Mouse (Mus musculus) spleen, postnatal 10 days (tissue): ENCODE results near the gene Ddit4.

Source experiments
- DNase-seq, 2 experiments: peaks; one replicate each; pipeline ENCODE4 v3.0.0; 2021 to 2022; ENCODE audit warnings: low spot score in 2 of 2

The Ddit4 gene

DNA sequence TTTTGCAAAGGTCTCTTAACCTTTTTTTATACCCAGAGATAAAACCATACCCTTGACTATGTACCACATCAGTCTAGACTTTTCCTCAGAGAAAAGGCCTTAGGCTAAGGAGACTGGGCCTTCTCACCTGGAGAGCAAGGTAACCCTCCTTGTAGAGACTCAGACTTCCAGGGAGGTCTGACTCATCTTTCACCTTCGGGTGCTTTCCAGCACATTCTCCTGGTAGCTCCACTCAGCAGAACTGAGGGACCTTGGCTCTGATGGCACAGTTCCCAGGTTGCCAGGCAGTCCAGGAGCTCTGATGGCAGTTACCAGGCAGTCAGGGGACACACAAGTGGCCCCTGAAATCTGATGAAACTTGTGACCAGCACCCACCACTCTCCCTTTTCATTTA, 2.4 kb downstream of the Ddit4 start:
- DNase-seq = no peak

DNA sequence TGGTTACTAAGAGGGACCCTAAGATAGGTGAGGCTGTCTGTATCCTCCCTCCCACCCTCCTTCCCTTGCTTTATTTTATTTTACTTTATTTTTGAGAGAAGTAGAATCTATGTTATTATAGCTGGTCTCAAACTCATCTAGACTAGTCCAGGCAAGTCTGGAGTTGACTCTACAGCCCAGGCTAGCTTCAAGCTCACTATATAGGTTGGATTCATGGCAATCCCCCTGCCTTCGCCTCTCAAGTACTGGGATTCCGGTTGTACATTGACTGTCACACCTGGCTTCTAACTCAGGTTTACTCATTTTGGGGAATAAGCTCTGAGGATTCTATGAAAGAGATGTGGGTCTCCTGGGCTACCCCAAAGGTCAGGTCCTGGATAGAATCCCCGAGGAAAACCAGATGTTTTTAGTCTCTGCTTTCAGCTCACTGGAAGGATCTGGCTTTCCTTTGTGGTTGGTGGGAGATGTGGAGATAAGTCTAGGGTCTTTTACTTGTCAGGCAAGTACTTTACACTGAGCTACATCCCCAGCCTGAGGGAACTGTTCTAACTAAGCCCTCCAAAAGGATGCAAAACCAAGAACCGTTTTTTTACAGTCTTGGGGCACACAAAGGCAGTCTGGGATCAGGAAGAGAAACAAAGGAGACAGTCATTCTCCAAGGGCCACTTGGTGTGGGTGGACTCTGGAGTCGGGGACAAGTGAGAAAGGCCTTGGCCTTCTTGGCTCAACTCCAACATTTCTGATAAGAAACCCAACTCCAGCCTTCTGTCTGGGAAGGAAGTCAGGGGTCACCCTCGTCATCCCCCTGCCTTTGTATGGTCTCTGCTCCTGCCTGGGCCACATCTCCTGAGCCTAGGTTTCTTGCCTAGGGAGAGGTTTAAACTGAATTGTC, 3.0 kb downstream of the Ddit4 start:
- DNase-seq = no peak

DNA sequence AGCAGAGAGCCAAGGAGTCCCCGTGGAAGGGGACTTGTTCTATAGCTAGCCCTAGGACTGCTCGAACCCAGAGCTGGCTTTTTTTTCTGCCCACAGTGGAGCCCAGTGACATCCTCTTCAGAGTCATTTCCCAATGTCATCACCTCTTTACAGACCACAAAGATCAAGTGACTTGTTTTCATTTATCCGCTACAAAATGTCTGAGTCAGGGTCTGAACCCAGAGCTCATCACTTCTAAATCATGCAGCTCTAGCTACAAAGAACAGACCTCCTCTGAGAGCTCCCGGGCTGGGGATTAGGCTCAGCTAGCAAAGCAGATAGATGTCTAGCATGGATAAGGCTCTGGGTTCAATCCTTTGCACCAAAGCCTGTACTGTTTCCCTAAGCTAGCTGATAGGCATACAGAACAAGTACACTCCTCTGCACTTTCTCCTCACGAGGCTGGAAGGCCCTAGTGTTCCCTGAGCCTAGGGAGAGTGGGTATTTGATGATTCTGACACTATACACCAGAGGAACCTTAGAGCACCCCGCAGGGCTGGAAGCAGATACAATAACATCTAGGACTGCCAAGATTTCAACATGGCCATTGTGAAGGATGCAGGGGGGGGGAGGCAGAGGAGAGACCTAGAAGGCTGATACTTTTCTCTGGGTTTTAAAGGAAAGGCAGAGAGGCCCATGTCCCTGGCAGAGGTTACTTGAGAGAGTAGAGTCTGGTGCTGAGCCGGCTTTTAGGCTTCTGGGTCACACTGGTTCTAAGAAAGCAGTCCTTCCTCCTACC, 4.1 kb downstream of the Ddit4 start:
- no peak for DNase-seq

DNA sequence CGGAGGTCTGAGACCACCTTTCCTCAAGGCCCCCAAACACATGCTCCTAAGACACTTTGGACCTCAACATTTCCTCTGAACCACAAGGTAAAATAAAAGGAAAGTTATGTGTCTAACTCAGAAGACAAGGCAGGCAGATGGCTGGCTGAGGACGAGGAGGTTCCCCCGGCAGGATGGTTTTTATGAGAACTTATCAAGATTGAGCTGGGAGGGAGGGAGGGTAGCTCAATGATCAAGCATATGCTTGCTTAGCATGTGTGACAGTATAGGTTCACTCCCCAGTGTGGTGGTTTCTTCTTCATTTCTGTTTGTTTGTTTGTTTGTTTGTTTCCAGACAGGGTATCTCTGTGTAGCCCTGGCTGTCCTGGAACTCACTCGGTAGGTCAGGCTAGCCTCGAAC, 5.3 kb downstream of the Ddit4 start:
- no peak for DNase-seq

DNA sequence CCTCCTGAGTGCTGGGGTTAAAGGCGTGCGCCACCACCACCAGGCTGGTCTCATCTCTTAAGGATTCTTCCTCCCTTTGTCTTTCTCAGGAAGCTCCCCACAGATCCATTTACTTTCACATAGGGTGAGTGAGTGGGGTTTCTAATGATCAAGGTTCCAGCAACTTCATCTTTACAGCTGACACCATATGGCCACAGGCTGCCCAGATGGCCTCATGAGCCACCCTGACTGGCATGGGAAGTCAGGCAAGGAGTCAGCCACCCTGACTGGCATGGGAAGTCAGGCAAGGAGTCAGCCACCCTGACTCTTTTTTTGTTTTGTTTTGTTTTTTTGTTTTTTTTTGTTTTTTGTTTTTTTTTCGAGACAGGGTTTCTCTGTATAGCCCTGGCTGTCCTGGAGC, 6.2 kb downstream of the Ddit4 start:
- DNase-seq = no peak

DNA sequence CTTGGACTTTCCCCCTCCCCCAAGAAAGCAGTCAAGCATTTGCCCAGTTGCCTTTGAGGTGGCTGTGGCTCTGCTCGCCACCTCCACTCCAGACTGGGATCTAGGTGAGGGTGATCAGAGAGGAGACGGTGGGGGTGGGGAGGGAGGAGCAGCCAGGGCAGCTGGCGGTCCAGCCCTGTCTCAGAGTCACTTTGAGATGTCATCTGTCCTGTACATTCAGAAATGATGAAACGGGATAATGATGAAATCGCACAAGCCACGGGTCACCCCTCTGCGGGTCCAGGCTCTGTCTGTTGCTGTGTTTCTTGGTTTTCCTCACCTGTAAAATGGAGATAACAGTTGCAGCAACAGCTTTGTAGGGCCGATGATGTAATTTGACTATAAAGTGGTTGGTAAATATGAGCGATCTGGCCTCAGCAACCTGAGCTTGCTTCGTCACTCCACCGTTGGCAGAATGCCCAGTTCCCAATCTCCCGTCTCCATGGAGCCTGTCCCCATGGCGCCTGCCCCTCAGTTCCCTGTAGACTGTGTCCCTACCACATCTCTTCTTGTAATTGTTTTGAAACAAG, 8.1 kb downstream of the Ddit4 start:
- DNase-seq = peak; percentile 81 to 90

DNA sequence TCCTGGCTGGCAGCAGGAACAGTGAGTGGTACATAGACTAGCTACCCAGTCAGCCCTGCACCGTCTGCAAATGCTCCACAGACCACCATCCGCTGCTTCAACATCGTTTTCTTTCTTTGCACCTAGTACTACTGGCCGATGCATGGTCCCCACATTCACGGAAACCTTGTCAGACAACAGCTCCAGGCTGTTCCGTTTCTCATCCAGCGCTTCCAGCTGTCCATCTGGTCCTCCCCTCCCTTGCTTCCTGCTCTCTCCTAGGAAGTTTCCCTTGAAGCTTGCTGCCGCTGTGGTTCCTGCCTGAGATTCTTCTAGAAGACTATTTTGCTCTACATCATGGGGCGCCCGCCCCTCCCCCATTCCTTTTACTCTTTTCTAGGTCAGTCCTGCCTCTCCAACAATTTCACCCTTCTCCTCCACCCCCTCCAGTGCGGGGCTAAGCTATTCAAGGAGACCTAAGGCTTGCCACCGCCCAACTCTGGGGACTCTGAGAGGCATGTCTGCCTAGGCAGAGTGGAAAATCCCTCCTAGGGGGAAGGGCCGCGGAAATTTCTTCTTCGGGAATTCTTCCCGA, 8.7 kb downstream of the Ddit4 start:
- DNase-seq = peak in 1 of 2 experiments; percentile 48

DNA sequence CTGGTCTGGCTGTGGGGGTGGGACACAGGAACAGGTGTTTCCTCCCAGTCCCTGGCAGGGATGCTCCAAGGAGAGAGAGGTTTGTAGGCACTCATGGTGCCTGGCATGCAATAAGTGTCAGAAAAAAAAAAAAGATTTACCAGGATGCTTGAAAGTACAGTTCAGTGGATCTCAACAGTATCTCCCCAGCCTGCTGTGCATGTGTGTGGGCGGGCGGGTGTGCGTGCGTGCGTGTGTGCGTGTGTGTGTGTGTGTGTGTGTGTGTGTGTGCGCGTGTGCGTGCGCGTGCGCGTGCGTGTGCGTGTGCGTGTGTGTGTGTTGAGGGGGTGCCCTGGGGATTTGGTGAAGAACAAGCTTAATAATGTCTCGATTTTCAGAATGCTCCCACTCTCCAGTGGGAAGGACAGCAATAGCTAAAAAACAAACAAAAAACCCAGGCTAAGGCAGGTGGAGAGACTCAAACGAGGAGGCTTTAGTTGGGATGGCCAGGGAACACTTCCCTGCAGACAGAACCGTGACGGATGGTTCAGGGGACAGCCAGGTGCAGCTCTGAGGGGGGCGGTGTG, 9.3 kb downstream of the Ddit4 start:
- DNase-seq = no peak

DNA sequence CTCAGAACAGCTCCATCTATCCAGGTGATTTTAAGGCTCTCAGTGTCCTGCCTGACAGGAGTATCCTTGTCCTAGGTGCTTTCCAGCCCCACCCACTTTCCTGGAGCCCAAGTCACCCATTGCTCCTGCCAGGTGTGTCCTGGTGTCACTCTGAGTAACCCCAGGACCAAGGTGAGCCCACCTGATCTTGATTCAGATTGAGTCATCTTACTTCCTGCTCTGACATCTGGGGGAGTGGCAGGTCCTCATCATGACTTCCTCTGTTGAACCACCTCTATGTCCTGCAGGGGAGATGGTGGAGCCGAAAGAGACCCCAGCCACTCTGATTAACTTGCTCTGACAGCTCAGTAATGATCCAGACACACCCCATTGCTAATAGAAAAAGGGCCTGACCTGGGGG, 12.6 kb downstream of the Ddit4 start:
- no peak for DNase-seq

DNA sequence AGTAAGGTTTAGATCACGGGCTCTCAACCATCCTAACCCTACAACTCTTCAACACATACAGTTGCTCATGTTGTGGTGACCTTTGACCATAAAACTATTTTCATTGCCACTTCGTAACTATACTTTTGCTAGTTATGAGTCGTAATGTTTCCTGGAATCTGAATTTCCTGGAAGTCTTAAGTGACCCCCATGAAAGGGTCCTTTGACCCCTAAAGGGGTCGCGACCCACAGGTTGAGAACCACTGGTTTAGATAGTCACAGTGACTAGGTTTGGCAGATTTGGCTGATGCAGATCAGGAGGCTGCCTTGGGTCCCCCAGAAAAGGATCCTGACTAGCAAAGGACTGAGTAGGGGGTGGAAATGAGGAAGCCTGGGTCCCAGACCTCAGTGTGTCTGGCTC, 13.0 kb downstream of the Ddit4 start:
- DNase-seq = no peak

DNA sequence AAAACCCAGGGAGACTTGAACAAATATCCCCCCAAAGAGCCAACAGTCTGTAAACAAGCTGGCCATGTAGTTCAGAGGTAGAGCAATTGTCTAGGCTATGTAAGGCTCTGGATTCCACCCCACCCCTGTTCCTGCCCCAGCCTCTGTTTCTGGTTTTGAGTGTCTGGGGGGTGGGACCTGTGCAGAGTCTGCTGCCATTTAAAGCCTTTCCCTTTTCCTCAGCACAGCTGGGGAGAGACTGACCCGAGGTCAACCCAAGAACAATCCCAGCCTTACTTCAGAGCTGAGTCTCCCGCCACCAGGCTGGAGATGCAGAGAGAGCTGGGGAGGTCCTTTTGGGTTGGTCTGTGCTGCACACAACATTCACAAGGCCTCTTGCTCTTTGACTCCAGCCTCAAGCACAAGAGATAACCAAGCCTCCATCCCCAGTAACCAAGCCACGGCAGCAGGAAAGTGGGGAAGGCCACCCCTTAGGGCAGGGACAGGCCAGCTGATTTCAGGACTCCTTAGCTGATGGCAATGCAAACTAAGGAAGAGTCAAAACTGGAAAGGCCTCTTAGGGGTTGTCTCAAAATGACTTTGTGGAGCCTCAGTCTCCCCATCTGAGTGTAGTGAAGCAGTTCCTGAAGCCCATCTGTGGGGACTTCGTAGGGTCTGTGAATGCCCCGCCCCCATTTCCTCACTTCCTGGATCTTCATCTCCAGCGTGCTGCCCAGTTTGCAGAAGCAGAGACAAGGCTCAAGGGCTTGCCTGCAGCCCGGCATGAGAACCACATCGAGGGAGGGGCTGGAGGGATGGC, 15.4 kb downstream of the Ddit4 start:
- DNase-seq = peak in 1 of 2 experiments; percentile 37

DNA sequence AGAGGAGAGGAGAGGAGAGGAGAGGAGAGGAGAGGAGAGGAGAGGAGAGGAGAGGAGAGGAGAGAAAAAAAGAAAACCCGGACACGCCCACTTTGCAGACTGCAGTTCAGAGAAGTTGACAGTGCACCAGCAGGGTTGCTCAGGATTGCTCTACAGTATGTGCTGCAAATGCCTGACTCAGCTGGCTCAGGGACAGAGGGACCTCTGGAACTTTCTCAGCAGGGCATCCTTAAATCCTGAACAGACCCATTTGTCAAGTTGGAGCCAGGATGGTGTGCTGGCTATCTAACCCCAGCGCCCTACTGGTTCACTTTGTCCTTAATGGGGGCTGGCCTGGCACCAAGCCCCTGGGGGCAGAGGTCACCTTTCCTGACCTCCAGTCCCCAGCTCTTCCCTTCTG, 17.6 kb downstream of the Ddit4 start:
- DNase-seq = no peak

DNA sequence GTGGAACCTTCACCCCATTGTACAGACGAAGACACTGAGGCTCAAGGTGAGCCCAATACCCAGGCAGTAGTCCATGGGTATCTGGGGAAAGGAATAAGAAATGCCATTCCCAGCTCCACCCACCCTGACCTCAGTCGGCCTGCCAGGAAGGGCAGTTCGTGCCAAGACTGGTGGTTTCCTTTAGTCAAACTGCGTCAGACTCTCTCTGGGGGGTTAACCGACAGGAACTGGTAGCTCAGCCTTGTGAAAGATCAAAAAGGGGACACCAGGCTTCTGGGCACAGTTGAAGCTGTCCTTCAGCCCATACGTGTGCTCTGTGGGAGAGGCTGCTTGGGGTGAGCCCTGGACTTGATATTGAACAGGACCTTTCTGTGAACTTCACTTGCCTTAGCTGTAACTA, 19.1 kb downstream of the Ddit4 start:
- DNase-seq = no peak

DNA sequence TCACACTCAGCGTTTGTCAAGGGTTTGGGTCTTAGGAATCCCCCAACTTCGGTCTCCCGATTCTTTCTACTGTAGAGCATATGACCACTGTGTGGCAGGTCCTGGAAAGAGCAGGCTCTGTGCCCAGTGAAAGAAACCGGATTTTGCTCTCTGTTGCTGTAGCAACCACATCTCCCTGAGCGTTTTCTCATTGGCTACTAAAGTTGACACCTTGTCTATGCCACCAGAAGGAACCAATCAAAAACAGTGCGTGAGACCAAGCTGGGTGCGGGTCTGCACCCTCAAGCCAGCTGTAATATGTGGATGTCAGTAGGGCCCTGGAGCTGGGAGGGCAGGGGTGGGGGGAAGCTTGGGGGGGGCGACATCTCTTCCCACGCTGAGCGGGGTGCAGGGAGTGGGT, 20.6 kb downstream of the Ddit4 start:
- DNase-seq = no peak

DNA sequence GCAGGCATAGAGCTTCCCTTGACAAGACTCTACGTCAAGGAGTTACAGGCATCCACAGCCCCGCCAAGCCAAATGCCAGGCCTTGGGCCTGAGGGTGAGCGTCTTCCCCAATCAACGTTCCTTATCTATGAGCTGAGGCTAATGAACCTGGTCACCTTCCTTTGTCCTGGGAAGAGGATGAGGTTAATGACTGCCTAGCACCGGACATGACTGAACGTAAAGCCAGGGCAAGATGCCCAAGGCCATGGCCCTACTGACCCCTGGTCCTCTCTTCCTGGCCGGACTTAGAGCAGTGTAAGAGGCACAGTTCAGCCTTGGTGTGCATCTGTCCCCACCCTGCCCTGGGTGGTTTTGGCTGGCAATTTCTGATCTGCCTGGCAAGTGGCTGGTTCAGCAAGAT, 22.4 kb downstream of the Ddit4 start:
- DNase-seq = no peak

DNA sequence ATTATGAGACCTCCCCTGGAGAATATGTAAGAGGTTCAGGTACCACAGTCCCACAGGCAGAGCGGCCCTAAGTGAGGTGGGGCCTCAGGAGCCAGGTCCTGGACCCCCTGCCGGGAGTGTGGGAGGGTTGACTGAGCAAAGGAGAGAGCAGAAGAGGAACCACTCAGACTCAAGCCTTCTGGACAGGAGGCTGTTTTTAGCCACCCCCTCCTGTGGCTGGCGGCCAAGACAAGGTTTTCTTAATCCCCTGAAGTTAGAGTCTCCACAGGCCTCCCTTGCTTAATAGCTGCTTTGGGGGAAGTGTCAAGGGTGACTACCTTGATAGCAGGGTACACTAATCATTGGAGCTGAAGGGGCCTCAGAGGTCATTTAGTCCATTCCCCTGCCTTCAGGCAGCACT, 27.3 kb downstream of the Ddit4 start:
- DNase-seq = no peak

DNA sequence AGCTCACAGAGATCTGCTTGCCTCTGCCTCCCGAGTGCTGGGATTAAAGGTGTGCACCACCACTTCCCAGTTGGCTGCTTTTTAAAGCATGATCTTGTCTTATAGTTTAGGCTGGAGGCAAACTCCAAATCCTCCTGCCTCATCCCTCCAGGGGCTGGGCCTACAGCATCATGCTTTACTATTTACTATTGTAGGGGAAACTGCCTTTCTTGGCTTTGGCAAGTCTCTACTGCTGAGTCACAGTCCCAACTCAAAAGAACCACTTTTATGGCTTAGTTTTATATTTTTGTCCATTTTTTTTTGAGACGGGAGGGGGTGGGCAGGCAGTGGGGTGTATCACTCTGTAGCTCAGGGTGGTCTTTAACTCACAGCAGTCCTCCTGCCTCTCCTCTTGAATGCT, 28.1 kb downstream of the Ddit4 start:
- DNase-seq = no peak

DNA sequence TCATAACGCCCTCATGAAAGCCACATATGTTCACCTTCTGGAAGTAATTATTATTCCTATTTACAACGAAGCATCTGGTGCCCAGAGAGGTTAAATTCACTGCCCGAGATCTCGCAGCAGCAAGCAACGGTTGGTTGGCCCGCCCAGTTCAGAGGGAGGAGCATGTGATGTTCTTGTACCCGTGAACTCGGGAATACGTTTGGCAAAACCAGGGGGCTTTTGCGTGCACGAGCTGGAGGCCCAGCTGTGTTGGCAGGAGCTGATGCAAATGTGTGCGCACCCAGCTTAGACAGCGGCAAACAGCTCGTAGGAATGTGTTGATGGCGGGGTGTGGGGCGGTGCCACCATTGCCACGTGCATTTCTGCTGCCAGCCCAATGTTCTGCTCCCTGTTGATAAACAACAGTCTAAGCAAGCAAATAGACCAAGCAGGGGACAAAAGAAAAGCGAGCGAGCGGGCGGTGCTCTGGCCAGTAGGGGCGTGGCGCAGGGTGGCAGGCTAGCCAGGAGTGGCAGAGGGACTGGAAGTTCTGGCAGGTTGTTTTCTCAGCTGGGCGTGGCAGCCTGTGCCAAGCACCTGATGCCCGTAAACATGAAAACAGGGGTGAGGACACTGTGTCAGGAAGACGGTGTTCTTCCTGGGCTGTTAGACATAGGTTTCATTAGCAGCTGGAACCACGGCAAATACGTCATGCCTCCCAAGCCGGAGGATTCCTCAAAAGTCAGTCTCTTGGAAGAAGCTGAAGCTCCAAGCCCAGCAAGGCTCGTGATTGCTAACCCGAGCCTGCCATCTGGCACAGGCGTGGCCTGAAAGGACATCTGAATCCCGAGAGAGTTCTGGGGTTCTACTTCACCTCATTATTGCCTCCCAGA, 30.6 kb downstream of the Ddit4 start:
- peak; percentile 69 to 80 for DNase-seq

DNA sequence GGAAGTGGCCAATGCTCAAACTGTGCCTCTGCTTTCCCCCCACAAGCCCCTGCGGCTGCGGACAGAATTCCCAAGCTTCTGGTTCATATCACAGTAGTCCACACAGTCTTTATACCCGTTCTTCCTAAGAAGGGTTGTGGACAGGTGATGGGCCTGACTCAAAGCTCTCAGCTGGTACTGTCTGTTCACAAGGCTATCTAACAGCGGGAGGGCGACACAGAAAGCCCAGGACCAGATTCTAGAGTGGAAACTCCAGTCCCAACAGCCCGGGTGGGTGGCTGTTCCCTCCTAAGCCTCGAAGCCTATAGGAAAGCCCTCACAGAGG, 31.2 kb downstream of the Ddit4 start:
- DNase-seq = peak in 1 of 2 experiments; percentile 61

DNA sequence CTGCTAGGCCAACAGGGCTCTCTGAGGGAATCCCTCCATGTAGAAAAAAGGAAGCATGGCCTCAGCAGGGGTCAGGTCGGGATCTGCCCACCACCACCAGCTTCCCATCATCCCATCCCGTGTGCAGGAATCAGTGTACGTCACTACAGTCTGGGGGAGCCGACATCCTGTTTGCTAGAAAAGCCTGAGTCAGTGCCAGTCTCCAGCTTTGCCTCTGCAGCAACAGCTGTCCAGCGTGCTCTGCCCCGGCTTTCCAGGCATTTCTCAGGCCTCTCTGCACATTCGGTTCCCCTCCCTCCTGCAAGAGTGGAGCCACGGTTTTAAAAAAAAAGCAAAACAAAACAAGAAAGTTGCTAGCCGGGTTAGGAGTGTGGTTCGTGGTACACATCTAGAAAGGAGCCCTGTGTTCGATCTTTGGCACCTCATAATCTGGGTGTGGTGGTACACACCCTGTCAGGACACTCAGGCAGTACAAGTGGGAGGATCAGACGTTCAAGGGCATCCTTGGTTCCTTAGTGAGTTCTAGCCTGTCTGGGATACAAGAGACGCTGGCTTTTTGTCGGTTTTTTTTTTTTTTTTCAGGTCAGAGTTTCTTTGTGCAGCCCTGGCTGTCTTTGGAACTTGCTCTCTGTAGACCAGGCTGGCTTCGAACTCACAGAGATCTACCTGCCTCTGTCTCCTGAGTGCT, 32.0 kb downstream of the Ddit4 start:
- DNase-seq = no peak
